Mouse (Mus musculus) liver, adult 2 months (tissue): Measurements from ENCODE around the gene Gm49486.

ENCODE experiments used
- CTCF ChIP-seq: fragments of 200-500 bp; IDR thresholded peaks from 2 replicates; pipeline ENCODE4 v1.5.1; 2011; ENCODE audit warnings: low read depth, low read length, control low read depth
- POLR2A ChIP-seq: fragments of 200-500 bp; IDR thresholded peaks from 2 replicates; pipeline ENCODE4 v1.6.1; 2011; ENCODE audit warnings: low read length, control low read depth; ENCODE audit not compliant: insufficient read depth; ENCODE audit errors: extremely low read depth

- no peak for TF ChIP-seq POLR2A
- no peak for TF ChIP-seq CTCF
Measured at GRCm38 (mm10) chr15:79194048-79194447, 35.1 kb upstream of the Gm49486 start.
